Mouse (Mus musculus) hindbrain, embryonic 15.5 days (tissue): ENCODE data around the gene Med22. TPM values are rescaled to one million over a fixed set of nuclear protein-coding genes. Genes with fewer than 3 reads are reported as not detected.
A peak's percentile ranks its signal among the peaks of the same experiment; 100 is the strongest.

Experiments
- ATAC-seq: fragments of 200-750 bp; cut with Nextera tagmentation; 2 replicates; pipeline ENCODE4 v1.8.0; 2017; ENCODE audit warnings: low read depth, moderate number of reproducible peaks, moderate TSS enrichment; ENCODE audit not compliant: low FRiP score
- H3K27ac ChIP-seq: fragments of 300-500 bp; sonication (generic); replicated peaks from 2 replicates; pipeline ENCODE4 v1.5.1; 2015; ENCODE audit warnings: mild to moderate bottlenecking, inconsistent platforms
- H3K27me3 ChIP-seq: fragments of 300-500 bp; sonication (generic); 2 replicates; pipeline ENCODE4 v1.6.1; 2015; ENCODE audit warnings: control low read depth, inconsistent platforms
- H3K36me3 ChIP-seq: fragments of 300-500 bp; sonication (generic); 2 replicates; pipeline ENCODE4 v1.6.1; 2015; ENCODE audit warnings: control low read depth, inconsistent platforms
- H3K4me1 ChIP-seq: fragments of 300-500 bp; sonication (generic); replicated peaks from 2 replicates; pipeline ENCODE4 v1.6.1; 2015; ENCODE audit warnings: control low read depth, inconsistent platforms
- H3K4me2 ChIP-seq: fragments of 300-500 bp; sonication (generic); 2 replicates; pipeline ENCODE4 v1.6.1; 2015; ENCODE audit warnings: moderate library complexity, mild to moderate bottlenecking, inconsistent platforms
- H3K4me3 ChIP-seq: fragments of 300-500 bp; sonication (generic); 2 replicates; pipeline ENCODE4 v1.5.1; 2015; ENCODE audit warnings: mild to moderate bottlenecking, inconsistent platforms
- H3K9ac ChIP-seq: fragments of 300-500 bp; sonication (generic); 2 replicates; pipeline ENCODE4 v1.6.1; 2015; ENCODE audit warnings: inconsistent platforms
- H3K9me3 ChIP-seq: fragments of 300-500 bp; sonication (generic); 2 replicates; pipeline ENCODE4 v1.6.1; 2016; ENCODE audit warnings: control low read depth, inconsistent platforms
- WGBS: fragments of 180-500 bp; shearing (Covaris S2); methylation state at CpG from one replicate; pipeline ENCODE4 v1.1.7; 2015; 5-methylcytosine and 5-hydroxymethylcytosine counted together
- polyA plus RNA-seq: library from polyadenylated mRNA; unstranded; fragments of >200 nt; fragmentation: Nextera tagmentation; extraction: Ambion mirVana; gene quantifications from 2 replicates; pipeline ENCODE4 v1.2.1, GENCODE M21; 2015

Gene Med22
- 126 TPM in 2 replicates for polyA plus RNA-seq

DNA sequence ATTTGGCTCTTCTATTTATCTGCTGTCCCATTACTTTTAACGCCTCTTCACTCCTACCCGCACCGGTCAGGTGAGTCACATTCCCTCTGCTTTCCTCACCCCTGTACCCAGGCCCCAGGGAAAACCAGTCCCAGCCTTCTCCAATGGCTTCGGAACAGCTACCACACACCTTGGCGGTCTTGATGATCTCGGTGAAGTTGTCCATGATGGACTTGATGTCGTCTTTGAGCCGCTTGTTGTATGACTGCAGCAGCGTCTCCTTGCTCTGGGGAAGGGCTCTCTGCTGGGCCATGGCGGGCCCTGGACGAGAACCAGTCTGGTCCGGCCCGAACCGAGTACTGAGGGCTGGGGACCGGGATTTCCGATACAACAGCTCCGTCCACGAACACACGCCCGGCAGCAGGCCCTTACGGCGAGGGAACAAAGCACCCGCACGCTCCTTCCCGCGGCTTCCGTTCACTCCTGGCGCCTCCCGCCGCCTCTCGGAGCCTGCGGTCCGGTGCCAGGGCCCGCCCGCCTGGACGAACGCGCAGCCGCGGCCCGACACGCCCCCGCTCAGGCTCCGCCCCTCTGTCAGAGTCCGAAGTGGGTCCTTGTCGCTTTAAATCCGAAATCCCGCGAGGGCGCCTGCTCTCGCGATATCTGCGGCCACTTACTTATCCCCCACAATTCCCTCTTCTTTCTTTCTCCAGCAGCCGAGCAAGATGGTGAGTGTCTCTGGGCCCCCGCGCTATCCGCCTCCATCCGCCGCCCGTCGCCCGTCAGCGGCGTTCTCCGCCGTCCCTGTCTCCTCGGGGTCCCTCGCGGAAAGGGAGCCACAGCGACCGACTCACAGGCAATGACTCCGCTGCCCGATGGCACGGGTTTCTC lies at the start of gene Med22, which contains the start of gene Rpl7a:
Med22 (minus strand) TSS at position 554 of the 870 bp plus-strand sequence.
Rpl7a (plus strand) TSS at position 641 of the 870 bp plus-strand sequence.
- peak; percentile 93 for ATAC-seq
- under 1% methylated on average over 72 of the region's 74 CpGs for WGBS
- Histone ChIP-seq H3K9me3 (no peaks in the 10 kb centered on the region), H3K4me3 (peak within 1 kb of the TSS; percentile 84), H3K4me2 (peak within 1 kb of the TSS; percentile 89), H3K9ac (peak within 1 kb of the TSS; percentile 95), H3K4me1 (peaks cover 51% of the 10 kb centered on the region), H3K36me3 (peaks cover 56% of the 10 kb centered on the region), H3K27ac (peak within 1 kb of the TSS; percentile 93), H3K27me3 (no peaks in the 10 kb centered on the region)

DNA sequence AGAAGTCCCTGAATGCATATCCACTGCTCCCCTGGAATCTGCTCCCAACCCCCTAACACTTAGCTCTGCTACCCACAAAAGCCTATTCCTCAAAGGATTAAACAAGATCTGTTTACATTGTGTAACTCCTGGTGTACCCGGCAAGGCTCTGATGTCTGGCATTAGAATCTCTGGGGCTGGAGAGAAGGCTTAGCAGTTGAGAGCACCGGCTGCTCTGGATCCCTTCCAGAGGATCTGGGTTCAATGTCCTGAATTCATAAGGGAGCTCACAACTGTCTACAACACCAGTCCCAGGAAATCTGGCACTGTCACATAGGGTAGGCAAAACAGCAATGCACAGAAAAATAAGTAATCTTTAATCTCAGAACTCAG lies 47.0 kb upstream of the Med22 start:
- H3K4me2 ChIP-seq, result no peak overlapping the region
- no peak overlapping the region for H3K4me3 ChIP-seq
- no peak for ATAC-seq
- no peak overlapping the region for H3K27ac ChIP-seq
- no peaks in the 10 kb centered on the region for H3K27me3 ChIP-seq
- peaks cover 20% of the 10 kb centered on the region for H3K4me1 ChIP-seq
- H3K9me3 ChIP-seq, result no peaks in the 10 kb centered on the region
- peaks cover 74% of the 10 kb centered on the region for H3K36me3 ChIP-seq
- WGBS, result 97% methylated on average over 2 of the region's 2 CpGs
- no peak overlapping the region for H3K9ac ChIP-seq

DNA sequence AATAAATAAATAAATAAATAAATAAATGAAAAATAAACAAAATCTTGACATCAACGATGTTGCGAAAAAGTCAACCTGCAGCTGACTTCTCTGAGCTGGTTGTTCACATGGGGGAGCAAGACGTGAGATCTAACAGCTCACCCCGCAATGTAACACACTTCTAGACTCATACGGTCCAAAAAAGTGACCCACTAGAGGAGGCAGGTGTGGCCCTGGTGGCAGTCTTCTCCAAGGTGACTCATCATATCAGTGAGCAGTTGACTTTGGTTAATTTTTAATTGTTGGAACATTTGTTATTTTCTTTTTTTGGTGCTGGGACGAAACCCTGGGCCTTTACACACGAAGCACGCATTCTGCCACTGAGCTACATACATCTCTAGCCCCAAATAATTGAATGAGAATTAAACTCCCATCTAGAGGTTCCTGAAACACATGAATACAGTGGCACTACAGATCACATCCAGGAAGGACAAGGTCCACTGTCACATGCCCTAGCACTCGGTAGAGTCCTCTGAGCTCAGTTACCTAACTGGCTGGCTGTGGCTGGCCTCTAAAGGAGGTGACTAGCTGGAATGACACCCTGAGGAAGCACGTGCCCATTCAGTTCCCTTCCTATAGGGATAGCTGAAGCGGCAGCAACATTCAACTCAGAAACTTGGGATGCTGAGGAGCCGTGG lies 46.5 kb upstream of the Med22 start:
- H3K27me3 ChIP-seq, result no peaks in the 10 kb centered on the region
- H3K36me3 ChIP-seq, result peaks cover 69% of the 10 kb centered on the region
- no peak overlapping the region for H3K4me3 ChIP-seq
- H3K27ac ChIP-seq, result no peak overlapping the region
- peaks cover 15% of the 10 kb centered on the region for H3K4me1 ChIP-seq
- ATAC-seq, result no peak
- H3K9me3 ChIP-seq, result no peaks in the 10 kb centered on the region
- H3K4me2 ChIP-seq, result no peak overlapping the region
- WGBS, result 96% methylated on average over 12 of the region's 12 CpGs
- H3K9ac ChIP-seq, result no peak overlapping the region

DNA sequence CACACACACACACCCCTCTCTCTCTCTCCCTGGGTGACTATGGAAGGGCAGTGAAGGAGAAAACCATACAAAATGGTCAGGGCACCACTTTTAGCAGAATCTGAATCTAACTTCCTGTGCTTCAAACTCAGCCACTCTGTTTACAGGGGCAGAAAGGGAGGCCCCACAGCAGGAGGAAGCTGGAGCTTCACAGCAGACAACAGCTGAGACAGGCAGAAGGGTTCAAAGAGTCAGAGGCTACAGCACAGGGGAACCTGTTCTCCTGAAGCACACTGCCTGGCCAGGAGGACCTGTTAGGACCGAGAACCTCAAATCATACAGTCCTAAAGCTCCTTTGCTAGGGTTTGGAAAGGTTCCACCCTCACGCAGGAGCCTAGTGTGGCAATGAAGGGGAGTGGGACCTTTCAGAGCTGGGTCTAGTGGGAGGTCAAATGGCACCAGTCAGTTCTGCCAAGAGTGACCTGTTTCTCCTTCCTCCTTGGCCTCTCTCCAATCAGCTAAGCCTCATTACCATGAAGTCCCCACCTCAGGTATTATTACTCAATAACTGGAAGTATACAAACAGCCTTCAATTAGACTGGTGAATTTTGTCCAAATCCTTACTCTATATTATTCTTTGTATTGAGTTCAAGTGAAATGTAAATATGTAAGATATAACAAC lies 44.4 kb upstream of the Med22 start:
- H3K36me3 ChIP-seq, result peaks cover 65% of the 10 kb centered on the region
- 91% methylated on average over 2 of the region's 2 CpGs for WGBS
- H3K4me1 ChIP-seq, result no peaks in the 10 kb centered on the region
- no peak overlapping the region for H3K4me2 ChIP-seq
- no peak overlapping the region for H3K4me3 ChIP-seq
- ATAC-seq, result no peak
- H3K9ac ChIP-seq, result no peak overlapping the region
- no peaks in the 10 kb centered on the region for H3K27me3 ChIP-seq
- H3K9me3 ChIP-seq, result no peaks in the 10 kb centered on the region
- no peak overlapping the region for H3K27ac ChIP-seq

DNA sequence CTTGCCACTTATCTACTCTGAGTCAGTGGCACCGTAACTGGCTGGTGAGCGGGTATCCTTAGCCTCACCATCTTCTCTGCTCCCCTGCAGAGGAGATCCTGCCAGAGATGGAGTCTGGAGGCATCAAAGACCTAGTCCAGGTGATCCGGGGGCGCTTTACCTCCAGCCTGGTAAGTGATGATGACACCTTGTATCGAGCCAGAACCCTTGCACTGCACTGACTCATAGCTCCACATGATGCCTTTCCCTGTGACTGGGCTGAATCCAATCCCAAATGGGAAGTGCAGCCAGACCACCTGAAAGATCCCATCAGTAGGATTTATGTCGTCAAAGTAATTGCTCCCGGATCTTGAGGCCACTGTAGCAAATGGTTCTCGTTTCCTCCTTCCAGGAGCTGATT lies 42.4 kb upstream of the Med22 start:
- H3K4me1 ChIP-seq, result no peaks in the 10 kb centered on the region
- WGBS, result 96% methylated on average over 8 of the region's 8 CpGs
- ATAC-seq, result no peak
- peaks cover 49% of the 10 kb centered on the region for H3K36me3 ChIP-seq
- no peak overlapping the region for H3K4me3 ChIP-seq
- H3K27ac ChIP-seq, result no peak overlapping the region
- H3K9ac ChIP-seq, result no peak overlapping the region
- H3K4me2 ChIP-seq, result no peak overlapping the region
- no peaks in the 10 kb centered on the region for H3K9me3 ChIP-seq
- H3K27me3 ChIP-seq, result no peaks in the 10 kb centered on the region

DNA sequence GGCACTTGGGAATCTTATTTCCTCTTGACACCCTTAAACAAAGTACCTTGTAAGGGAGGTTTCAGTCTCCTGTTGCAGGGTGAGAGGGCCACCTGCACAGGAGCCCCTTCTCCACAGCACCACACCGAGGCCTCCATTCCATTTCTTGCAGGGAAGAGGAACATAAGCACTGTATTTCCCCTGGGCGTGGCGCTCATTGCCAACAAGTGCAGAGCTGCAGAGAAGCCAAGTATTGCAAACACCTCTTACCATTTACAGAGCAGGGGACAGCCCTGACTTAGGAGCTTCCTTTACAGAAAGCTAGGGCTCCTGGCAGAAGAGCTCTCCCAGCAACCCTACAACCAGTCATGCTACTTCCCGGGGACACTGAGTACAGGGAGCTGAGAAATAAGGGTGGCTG lies 41.7 kb upstream of the Med22 start:
- WGBS, result 95% methylated on average over 4 of the region's 4 CpGs
- Histone ChIP-seq H3K4me2 (no peak overlapping the region), H3K9me3 (no peaks in the 10 kb centered on the region), H3K4me1 (no peaks in the 10 kb centered on the region), H3K27me3 (no peaks in the 10 kb centered on the region), H3K27ac (no peak overlapping the region), H3K4me3 (no peak overlapping the region), H3K36me3 (peaks cover 43% of the 10 kb centered on the region), H3K9ac (no peak overlapping the region)
- no peak for ATAC-seq

DNA sequence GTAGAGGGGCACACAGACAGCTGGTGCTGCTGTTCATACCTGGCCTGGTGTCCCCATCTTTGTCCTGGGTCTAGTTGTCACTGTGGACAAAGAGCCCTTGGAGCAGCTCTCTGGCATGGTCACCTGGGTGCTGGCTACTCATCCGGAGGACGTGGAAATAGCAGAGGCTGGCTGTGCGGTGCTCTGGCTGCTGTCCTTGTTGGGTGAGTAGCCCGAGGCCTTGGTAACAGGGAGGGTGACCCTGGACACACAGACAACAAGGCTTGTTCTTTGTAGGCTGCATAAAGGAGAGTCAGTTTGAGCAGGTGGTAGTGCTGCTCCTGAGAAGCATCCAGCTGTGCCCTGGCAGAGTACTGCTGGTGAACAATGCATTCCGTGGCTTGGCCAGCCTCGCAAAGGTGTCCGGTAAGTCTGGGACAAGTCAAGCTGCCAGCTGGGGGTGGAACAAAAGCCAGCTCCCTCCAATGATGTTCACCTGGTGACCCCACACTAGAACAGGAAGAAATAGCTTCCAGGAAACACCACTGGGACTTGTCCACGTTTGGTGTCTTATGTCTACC lies 40.9 kb upstream of the Med22 start:
- peaks cover 36% of the 10 kb centered on the region for H3K36me3 ChIP-seq
- no peak for ATAC-seq
- H3K27me3 ChIP-seq, result no peaks in the 10 kb centered on the region
- no peak overlapping the region for H3K27ac ChIP-seq
- 92% methylated on average over 8 of the region's 8 CpGs for WGBS
- H3K9ac ChIP-seq, result no peak overlapping the region
- no peak overlapping the region for H3K4me3 ChIP-seq
- H3K4me1 ChIP-seq, result no peaks in the 10 kb centered on the region
- no peak overlapping the region for H3K4me2 ChIP-seq
- H3K9me3 ChIP-seq, result no peaks in the 10 kb centered on the region

DNA sequence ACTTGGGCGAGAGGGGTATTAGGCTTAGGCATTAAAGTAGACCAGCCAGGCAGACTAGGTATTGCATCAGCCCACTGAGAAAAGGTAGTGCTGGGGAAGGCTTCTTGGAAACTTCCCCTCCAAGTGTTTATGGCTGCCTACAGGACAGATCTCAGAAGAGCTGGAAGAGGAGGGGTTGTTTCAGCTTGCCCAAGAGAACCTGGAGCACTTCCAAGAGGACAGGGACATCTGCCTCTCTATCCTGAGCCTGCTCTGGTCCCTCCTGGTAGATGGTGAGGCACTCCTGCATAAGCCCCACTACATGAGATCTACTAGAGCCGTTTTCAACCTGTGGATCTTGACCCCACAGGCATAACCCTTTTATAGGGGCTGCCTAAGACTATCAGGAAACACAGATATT lies 39.9 kb upstream of the Med22 start:
- Histone ChIP-seq H3K27me3 (no peaks in the 10 kb centered on the region), H3K9me3 (no peaks in the 10 kb centered on the region), H3K36me3 (peaks cover 26% of the 10 kb centered on the region), H3K4me3 (no peak overlapping the region), H3K9ac (no peak overlapping the region), H3K27ac (no peak overlapping the region), H3K4me2 (no peak overlapping the region), H3K4me1 (no peaks in the 10 kb centered on the region)
- ATAC-seq, result no peak
- 88% methylated on average over 2 of the region's 2 CpGs for WGBS

DNA sequence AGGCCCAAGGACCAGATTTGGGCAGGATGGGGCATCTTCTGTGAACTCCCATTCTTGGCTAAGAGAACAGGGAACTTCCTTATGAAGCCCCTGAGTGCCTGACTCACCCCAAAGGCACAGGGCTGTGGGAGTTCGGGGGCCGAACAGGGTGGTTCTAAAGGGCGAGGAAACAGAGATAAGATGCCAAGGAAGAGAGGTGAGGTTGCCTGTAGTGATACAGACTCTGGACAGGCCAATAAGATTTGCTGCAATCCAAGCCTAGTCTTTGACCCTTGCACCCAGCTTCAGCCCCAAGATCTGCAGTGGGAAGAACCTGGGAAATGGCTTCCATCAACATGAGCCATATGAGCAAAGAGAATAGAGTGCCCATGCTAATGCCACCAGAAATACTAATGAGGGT lies 32.8 kb upstream of the Med22 start:
- ATAC-seq, result no peak
- no peak overlapping the region for H3K27ac ChIP-seq
- no peaks in the 10 kb centered on the region for H3K36me3 ChIP-seq
- no peaks in the 10 kb centered on the region for H3K9me3 ChIP-seq
- H3K27me3 ChIP-seq, result no peaks in the 10 kb centered on the region
- 88% methylated on average over 3 of the region's 3 CpGs for WGBS
- no peak overlapping the region for H3K4me2 ChIP-seq
- H3K9ac ChIP-seq, result no peak overlapping the region
- no peaks in the 10 kb centered on the region for H3K4me1 ChIP-seq
- no peak overlapping the region for H3K4me3 ChIP-seq

DNA sequence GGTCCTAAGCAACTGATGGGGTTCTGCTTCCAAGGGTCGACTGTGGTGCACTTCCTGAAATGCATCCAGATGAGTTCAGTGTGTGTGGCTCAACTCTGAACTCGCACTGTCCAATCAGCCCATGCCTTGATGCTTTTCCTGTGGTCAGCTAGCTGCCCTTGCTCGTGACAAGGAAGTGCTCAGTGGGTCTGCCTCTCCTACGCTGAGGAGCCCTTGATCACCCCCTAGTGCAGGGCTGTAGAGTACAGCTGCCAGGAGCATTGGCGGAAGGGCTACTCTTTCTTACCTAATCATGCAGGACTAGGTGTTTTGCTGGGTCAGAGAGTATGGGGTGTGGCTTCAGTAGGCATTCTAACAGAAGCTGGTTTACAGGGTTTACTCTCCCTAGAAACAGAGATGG lies 31.1 kb upstream of the Med22 start:
- Histone ChIP-seq H3K4me3 (no peak overlapping the region), H3K9ac (no peak overlapping the region), H3K4me1 (no peaks in the 10 kb centered on the region), H3K27ac (no peak overlapping the region), H3K36me3 (no peaks in the 10 kb centered on the region), H3K9me3 (no peaks in the 10 kb centered on the region), H3K27me3 (no peaks in the 10 kb centered on the region), H3K4me2 (no peak overlapping the region)
- WGBS, result 44% methylated on average over 5 of the region's 5 CpGs
- no peak for ATAC-seq

DNA sequence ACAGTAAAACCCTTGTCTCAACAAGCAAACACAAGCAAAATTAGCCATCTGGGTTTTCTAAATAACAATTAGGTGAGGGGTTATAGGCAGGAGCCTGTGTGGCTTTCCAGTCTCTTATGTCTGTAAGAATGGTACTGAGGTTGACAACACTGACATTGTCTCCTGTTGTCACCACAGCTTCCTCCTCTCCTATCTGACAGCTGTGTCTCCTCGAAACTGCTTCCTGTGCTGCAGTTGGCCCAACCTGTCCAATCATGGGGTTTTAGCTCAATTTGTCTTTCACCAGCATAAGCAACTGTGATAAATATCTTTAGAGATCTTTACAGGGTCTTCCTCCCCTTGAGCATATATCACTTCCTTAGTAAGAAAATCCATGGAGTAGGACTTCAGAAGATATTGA lies 25.9 kb upstream of the Med22 start:
- Histone ChIP-seq H3K27me3 (no peaks in the 10 kb centered on the region), H3K4me3 (no peak overlapping the region), H3K36me3 (no peaks in the 10 kb centered on the region), H3K9me3 (no peaks in the 10 kb centered on the region), H3K9ac (no peak overlapping the region), H3K4me1 (peaks cover 12% of the 10 kb centered on the region), H3K27ac (no peak overlapping the region), H3K4me2 (no peak overlapping the region)
- WGBS, result 83% methylated on average over 1 of the region's 1 CpGs
- no peak for ATAC-seq

DNA sequence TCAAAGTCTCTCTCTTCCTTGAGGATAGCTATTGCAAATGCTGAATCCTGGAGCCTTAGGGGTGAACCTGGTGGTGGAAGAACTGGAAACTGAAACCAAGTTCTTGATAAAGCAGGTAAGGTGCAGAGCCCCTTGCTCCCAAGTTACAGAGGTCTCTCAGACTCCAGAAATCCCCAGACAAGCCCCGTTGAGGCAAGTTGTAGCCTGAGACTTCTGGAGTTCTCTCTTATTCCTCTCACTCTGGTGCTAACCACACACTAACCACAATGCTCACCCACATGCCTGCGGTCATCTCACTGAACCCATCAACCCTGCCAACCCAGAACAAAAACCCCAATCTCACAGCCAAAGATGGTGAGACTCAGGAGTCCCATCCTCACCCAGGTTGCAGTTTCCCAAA lies 24.8 kb upstream of the Med22 start:
- H3K36me3 ChIP-seq, result peaks cover 3% of the 10 kb centered on the region
- WGBS, result 98% methylated on average over 2 of the region's 2 CpGs
- ATAC-seq, result no peak
- no peak overlapping the region for H3K4me2 ChIP-seq
- no peaks in the 10 kb centered on the region for H3K9me3 ChIP-seq
- no peaks in the 10 kb centered on the region for H3K27me3 ChIP-seq
- H3K4me3 ChIP-seq, result no peak overlapping the region
- H3K4me1 ChIP-seq, result peaks cover 24% of the 10 kb centered on the region
- no peak overlapping the region for H3K9ac ChIP-seq
- no peak overlapping the region for H3K27ac ChIP-seq
